Mouse (Mus musculus): ENCODE measurements around the gene Thg1l. TPM values are rescaled to one million over a fixed set of nuclear protein-coding genes. Genes with fewer than 3 reads are reported as not detected.

Thg1l gene
- total and polyA plus RNA-seq, 2 experiments from 2014 or later = 8.8 to 13.3 TPM

DNA sequence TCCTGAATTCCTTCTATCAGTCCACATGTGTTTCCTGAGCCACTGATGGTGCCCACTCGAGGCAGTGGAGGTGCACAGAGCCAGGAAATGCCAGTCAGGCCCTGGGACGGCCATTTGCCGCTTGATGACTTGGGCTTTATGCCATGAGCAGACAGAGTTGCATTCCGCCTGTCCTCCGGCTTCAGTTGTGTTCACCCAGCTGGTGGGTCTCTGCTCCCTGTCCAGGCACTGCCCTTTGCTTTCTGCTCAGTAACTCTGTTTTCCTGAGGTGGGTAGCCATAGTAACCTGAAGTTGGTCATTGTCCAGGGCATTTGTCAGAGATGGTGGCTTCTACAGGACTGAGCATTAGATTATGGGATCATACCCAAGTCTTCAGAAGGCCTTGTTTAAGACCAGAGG, 48.0 kb downstream of the Thg1l start:
- ATAC-seq (0 out of 2 replicates have a peak, but pooled peaks have one; percentile 24), DNase-seq (ENCODE audit: low spot score) (peak; percentile 28)
- TF ChIP-seq CTCF (IDR thresholded peaks at IDR 0.05; ENCODE audit: low read depth) = no peak
- Histone ChIP-seq H3K27me3 (ENCODE audit: insufficient read depth, low read length) (no peaks in the 10 kb centered on the region), H3K27ac (no peak overlapping the region), H3K4me2 (ENCODE audit: low read depth, low read length) (no peak overlapping the region), H3K9me3 (ENCODE audit: low read length) (no peaks in the 10 kb centered on the region), H3K4me3 (ENCODE audit: low read length) (no peak overlapping the region), H3K36me3 (ENCODE audit: insufficient read depth, low read length) (peaks cover 50% of the 10 kb centered on the region), H3K9ac (replicated peaks; ENCODE audit: low read length) (no peak overlapping the region), H3K4me1 (ENCODE audit: insufficient read depth, low read length) (no peaks in the 10 kb centered on the region)
- 49% methylated on average over 5 of the region's 5 CpGs for WGBS

DNA sequence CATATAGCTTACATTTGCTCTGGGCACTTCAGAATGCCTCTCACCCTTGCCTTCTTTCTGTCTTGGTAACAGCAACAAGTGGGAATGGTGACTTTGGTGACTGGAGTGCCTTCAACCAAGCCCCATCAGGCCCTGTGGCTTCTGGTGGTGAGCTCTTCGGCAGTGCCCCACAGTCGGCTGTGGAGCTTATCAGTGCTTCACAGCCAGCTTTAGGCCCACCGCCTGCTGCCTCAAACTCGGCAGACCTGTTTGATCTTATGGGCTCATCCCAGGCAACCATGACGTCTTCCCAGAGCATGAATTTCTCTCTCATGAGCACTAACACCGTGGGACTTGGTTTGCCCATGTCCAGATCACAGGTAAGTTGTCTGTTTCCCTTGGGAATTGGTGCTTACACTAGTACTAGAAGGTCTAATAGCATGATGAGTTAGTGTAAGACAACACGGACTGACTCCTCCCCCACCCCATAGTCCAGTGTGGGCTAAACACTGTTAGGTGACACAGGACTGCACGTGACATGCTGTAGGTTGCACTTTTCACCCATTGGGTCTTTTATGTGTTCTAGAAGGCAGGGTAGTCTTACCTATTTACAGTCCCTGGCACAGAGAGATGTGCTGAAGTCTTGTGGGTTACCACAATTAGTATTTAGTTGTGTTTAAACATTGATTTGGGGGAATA, 49.0 kb downstream of the Thg1l start:
- H3K4me3 ChIP-seq (ENCODE audit: low read length) = no peak overlapping the region
- no peak overlapping the region for H3K4me2 ChIP-seq (ENCODE audit: low read depth, low read length)
- no peaks in the 10 kb centered on the region for H3K27me3 ChIP-seq (ENCODE audit: insufficient read depth, low read length)
- no peaks in the 10 kb centered on the region for H3K9me3 ChIP-seq (ENCODE audit: low read length)
- no peak overlapping the region for H3K9ac ChIP-seq (replicated peaks; ENCODE audit: low read length)
- ATAC-seq = no peak
- 90% methylated on average over 8 of the region's 8 CpGs for WGBS
- TF ChIP-seq CTCF (IDR thresholded peaks at IDR 0.05; ENCODE audit: low read depth) = no peak
- H3K27ac ChIP-seq = no peak overlapping the region
- no peaks in the 10 kb centered on the region for H3K4me1 ChIP-seq (ENCODE audit: insufficient read depth, low read length)
- H3K36me3 ChIP-seq (ENCODE audit: insufficient read depth, low read length) = peaks cover 52% of the 10 kb centered on the region
- no peak for DNase-seq (ENCODE audit: low spot score)

DNA sequence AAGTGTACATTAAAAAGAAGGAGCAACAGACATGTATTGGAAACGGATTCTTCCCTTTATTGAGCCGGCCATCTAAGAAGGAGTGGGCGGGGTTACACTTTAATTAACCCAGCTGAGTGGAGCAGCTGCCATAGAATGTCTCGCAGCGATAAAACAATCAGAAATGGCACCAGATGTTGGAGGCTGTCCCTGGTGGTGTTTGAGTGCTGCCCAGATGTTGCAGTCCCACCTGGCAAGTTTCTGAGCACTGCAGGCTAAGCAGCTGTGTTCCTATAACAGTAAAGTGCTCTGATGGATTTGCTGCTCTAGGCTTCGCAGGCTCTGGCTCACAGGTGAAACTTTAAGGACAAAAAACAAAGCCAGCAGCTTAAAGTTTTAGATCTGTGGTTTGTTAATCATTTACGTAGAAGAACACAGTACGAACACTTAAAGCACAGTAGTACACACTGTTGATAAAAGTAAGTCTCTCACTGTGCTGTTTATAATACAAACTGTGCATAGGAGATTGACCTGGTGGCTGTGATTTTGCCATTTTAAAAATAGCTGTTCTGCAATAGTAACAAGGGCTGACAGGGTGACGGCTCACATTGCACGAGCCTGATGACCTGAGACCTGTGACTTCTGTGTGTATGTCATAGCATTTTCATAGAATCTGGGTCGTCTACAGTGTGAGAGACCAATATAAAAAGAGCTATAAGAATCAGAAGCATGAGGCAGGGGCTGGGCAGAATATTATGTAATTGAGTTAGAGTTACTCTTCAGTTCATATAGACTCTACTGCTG, 54.9 kb downstream of the Thg1l start:
- H3K4me3 ChIP-seq (ENCODE audit: low read length) = no peak overlapping the region
- DNase-seq (ENCODE audit: low spot score) = peak; percentile 28
- no peak for TF ChIP-seq CTCF (IDR thresholded peaks at IDR 0.05; ENCODE audit: low read depth)
- no peak overlapping the region for H3K9ac ChIP-seq (replicated peaks; ENCODE audit: low read length)
- H3K9me3 ChIP-seq (ENCODE audit: low read length) = no peaks in the 10 kb centered on the region
- 63% methylated on average over 11 of the region's 11 CpGs for WGBS
- no peaks in the 10 kb centered on the region for H3K4me1 ChIP-seq (ENCODE audit: insufficient read depth, low read length)
- no peak overlapping the region for H3K27ac ChIP-seq
- no peak for ATAC-seq
- H3K4me2 ChIP-seq (ENCODE audit: low read depth, low read length) = no peak overlapping the region
- H3K36me3 ChIP-seq (ENCODE audit: insufficient read depth, low read length) = peaks cover 14% of the 10 kb centered on the region; the same call in 1 of the 2 replicates
- no peaks in the 10 kb centered on the region for H3K27me3 ChIP-seq (ENCODE audit: insufficient read depth, low read length)

DNA sequence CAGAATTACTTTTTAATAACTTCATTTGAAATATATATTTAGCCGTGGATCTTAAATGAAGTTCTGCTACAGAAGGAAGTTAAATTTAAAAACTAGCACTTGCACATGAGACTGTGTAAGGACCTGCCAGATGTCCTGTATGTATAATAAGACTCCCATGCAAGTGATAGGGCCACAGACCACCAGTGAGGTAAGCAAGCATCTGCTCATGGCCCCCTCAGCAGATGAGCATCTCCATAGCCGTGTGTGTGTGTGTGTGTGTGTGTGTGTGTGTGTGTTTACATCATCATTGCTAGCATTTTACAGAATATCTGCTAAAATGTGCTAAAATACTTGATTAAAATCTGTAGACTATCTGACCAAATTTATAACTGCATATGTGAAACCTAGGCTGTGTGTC, 57.9 kb downstream of the Thg1l start:
- Histone ChIP-seq H3K4me2 (ENCODE audit: low read depth, low read length) (no peak overlapping the region), H3K9ac (replicated peaks; ENCODE audit: low read length) (no peak overlapping the region), H3K4me3 (ENCODE audit: low read length) (no peak overlapping the region), H3K9me3 (ENCODE audit: low read length) (no peaks in the 10 kb centered on the region), H3K36me3 (ENCODE audit: insufficient read depth, low read length) (peaks cover 28% of the 10 kb centered on the region; the same call in 1 of the 2 replicates), H3K27me3 (ENCODE audit: insufficient read depth, low read length) (no peaks in the 10 kb centered on the region), H3K27ac (no peak overlapping the region), H3K4me1 (ENCODE audit: insufficient read depth, low read length) (no peaks in the 10 kb centered on the region)
- WGBS = 85% methylated on average over 2 of the region's 2 CpGs
- ATAC-seq = no peak
- TF ChIP-seq CTCF (IDR thresholded peaks at IDR 0.05; ENCODE audit: low read depth) = no peak
- no peak for DNase-seq (ENCODE audit: low spot score)

Other genes starting within 250 kb of the Thg1l start
- 26.5 and 30.4 TPM in 2 replicates for gene Clint1, start 103.4 kb downstream of the Thg1l start, total RNA-seq (2014; rRNA removed)
- gene Clint1, start 103.4 kb downstream of the Thg1l start, polyA plus RNA-seq (2015; fragmentation: Nextera tagmentation; extraction: Ambion mirVana) = 31.0 and 31.8 TPM in 2 replicates
- gene Lsm11, start 10.6 kb downstream of the Thg1l start, total RNA-seq (2014; rRNA removed) = 92.6 and 96.2 TPM in 2 replicates
- 27.5 and 31.0 TPM in 2 replicates for gene Lsm11, start 10.6 kb downstream of the Thg1l start, polyA plus RNA-seq (2015; fragmentation: Nextera tagmentation; extraction: Ambion mirVana)
- 0.93 TPM in 1 of 2 replicates, not detected in the other for gene Sox30, start 24.8 kb upstream of the Thg1l start, total RNA-seq (2014; rRNA removed)
- 0.08 and 0.09 TPM in 2 replicates for gene Sox30, start 24.8 kb upstream of the Thg1l start, polyA plus RNA-seq (2015; fragmentation: Nextera tagmentation; extraction: Ambion mirVana)
- gene Gm12166, start 96.8 kb upstream of the Thg1l start, total RNA-seq (2014; rRNA removed) = 6.5 and 10.6 TPM in 2 replicates
- gene Gm12166, start 96.8 kb upstream of the Thg1l start, polyA plus RNA-seq (2015; fragmentation: Nextera tagmentation; extraction: Ambion mirVana) = 8.2 and 8.3 TPM in 2 replicates
- 18.5 and 19.1 TPM in 2 replicates for gene Adam19, start 100.5 kb upstream of the Thg1l start, total RNA-seq (2014; rRNA removed)
- gene Adam19, start 100.5 kb upstream of the Thg1l start, polyA plus RNA-seq (2015; fragmentation: Nextera tagmentation; extraction: Ambion mirVana) = 5.6 and 5.8 TPM in 2 replicates
- 0.65 and 1.6 TPM in 2 replicates for gene Nipal4, start 211.0 kb upstream of the Thg1l start, total RNA-seq (2014; rRNA removed)
- gene Nipal4, start 211.0 kb upstream of the Thg1l start, polyA plus RNA-seq (2015; fragmentation: Nextera tagmentation; extraction: Ambion mirVana) = 0.38 and 0.47 TPM in 2 replicates